Mouse (Mus musculus) spleen, postnatal 10 days (tissue): ENCODE measurements around the gene Nceh1.

ENCODE experiments used
- DNase-seq, 2 experiments: peaks; one replicate each; pipeline ENCODE4 v3.0.0; 2021 to 2022; ENCODE audit warnings: low spot score in 2 of 2

The Nceh1 gene

GRCm38 (mm10) chr3:27190865-27191264 is 8.1 kb downstream of the Nceh1 start:
- DNase-seq = no peak

DNA sequence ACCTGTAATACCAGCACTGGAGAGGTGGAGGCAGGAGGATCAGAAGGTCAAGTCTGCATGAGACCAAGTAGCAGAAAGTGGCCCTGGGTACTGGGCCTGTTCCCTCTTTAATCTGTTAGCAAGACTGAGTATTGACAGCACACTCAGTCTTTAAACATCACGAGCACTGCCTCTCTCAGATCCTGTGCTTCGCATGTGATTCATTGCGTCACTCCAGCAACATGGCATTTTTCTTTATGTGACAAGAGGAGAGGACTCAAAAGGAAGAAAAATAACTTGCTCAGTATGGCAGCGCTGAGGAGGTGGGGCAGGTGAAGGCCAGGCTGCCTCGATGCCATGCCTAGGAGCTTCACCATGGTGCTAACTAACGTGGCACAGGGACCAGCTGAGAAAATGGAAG is 9.1 kb downstream of the Nceh1 start:
- no peak for DNase-seq

DNA sequence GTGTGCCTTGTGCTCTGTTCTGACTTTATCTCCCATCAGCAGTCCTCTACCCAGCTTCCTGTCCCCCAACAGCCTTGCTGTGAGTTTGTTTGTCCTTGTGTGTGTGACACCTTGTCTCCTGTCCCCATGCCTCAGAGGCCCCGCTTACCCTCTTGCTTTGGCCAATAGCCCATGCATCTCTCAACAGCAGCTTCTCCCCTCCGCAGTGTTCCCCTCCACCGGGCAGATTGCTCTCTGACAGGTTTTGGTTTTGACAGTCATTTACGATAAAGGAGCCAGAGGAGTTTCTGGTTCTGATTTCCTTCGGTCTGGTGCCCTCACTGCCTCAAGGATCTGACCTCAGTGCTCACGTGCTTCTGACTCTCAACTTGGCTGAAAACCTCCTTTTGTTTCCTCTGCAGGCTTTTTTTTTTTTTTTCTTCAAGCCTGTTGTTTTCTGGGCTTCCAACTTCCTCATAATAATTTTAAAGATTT is 11.1 kb downstream of the Nceh1 start:
- DNase-seq = peak in 1 of 2 experiments; percentile 24

DNA sequence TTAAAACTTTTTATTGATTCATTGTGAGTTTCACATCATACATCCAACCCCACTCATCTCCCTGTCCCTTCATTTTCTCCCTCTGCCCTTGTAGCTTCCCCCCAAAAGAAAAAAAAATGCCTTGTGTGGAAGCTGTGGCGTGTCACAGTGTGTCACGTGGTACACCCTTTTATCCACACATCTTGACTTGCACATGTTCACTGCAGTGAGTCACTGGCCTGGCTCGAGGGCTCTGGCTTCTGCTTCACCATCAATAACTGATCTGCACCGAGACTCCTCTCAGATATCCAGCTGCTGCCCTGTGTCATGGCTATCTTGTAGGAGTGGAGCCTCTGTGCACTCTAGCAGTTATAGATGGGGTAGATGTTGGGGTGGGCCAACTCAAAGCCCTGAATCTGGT is 12.4 kb downstream of the Nceh1 start:
- no peak for DNase-seq

DNA sequence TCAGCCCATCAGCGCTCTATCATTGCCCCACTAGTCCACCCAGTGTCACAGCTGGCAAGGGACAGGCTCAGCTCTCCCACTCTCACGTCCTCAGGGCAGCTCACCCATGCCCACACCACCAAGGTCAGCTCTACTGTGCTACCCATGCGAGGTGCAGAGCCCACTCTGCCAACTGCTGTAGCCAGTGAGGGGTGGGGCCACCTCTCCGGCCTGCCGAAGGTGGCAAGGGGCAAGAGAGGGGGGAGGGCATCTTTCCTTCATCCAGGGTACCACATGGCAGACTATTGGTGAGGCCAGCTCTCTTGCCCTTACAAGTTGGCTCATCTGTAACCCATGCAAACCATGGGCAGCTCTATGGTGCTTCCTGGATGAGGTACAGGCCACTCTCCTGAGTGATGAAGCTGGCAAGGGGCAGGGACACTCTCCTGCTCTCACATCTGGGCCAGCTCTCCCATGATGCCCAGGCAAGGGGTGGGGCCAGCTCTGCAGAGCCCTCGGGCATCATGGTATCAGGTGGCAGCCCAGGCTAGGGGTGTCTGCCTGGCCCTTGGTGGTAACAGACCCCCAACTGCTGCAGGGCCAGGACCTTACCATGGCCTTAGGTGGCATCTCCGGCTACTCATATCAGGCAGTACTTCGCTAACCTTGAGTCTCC is 12.9 kb downstream of the Nceh1 start:
- DNase-seq = no peak

DNA sequence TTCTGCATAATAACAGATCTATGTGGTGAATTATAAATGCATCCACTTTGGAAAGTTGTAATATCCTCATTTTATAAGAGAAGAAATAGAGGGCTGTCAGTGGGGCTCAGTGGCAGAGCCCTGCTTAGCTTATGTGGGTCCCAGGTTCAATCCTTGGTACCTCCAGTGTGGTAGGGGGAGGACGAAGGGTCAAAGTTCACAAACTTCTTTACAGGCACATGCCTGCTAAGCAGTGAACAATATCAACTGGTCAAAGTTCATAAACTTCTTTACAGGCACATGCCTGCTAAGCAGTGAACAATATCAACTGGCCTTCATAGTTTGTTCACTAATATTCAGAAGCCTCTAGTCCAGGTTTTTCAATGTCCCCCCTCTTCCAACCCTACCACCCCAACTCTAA is 13.8 kb downstream of the Nceh1 start:
- no peak for DNase-seq

GRCm38 (mm10) chr3:27197816-27198215 is 15.1 kb downstream of the Nceh1 start:
- DNase-seq = no peak

DNA sequence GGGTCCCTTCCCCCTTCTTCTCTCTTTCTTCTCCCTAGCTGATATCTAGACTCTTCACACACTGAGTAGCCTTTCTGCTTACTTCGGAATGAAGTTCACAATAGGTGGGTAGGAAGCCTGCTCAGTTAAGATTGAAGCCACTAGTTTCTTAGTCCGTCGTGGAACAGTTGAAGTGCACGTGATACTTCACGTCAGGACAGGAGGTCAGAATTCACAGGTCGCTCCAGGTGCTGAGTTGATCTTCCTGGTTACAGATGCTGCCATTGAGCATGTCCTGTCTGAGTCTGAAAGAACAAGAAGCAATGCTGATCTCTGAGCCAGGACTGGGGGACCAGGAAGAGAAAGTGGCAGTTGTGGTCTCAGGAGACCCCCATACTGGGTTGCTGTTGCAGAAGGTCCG is 16.4 kb downstream of the Nceh1 start:
- no peak for DNase-seq

DNA sequence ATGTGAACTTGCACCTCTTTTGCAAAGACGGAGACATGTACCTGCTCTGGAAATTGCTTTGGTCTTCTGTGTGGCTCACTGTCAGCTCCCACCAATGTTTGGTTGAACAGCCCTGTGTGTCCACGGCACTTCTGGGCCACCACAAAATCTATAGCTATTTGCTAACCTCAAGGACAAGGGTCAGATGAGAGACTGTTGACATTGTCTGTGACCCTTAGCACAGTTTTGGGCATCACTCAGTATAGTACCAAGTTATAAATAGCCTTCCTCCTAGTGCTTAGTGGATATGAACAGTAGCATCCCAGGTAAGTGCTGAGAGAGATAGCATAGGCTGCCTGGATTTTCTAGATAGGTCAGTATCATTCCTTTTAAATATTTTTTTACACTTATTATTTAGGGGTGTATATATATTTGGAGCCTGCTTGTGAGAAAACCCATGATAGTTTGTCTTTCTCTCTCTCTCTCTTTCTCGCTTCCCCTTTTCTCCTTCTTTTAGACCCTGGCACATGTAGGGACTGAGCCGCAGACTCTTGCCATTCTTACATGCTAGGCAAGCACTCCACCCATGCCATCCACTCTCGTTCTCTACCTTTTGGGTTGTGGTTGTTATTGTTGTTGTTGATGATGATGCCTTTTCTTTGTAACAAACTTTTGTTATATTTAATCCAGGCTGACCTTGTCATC is 19.1 kb downstream of the Nceh1 start:
- DNase-seq = no peak

- no peak for DNase-seq
These were observed 22.3 kb downstream of the Nceh1 start for GRCm38 (mm10) chr3:27205068-27205467.

DNA sequence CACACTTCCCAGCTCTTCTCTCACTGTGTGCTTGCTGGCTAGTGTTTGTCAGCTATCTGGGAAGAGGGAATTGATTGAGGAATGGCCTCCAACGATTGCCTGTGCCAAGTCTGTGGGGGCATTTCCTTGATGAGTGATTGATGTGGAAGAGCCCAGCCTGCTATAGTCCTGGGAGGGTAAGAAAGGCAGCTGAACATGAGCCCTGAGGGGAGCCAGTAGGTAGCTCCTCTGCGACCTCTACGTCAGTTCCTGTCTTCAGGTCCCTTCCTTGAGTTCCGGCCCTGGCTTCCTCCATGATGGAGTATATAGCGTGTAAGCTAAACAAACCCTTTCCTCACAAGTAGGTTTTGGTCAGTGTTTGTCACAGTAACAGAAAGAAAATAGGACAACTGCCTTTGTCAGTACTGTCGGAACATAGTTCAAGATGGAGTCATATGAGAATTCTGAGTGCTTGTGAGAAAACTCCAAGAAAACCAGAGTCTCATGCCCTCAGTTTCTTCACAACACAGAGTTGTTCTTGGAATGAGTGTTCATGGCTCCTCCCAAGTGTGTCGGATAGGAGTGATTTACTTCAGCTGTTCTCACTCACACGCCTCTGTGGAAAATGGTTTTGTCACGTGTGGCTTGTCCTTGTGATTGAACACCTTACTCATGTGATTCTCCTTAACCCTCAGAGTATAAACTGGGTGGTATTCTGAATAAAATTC is 22.9 kb downstream of the Nceh1 start:
- no peak for DNase-seq

DNA sequence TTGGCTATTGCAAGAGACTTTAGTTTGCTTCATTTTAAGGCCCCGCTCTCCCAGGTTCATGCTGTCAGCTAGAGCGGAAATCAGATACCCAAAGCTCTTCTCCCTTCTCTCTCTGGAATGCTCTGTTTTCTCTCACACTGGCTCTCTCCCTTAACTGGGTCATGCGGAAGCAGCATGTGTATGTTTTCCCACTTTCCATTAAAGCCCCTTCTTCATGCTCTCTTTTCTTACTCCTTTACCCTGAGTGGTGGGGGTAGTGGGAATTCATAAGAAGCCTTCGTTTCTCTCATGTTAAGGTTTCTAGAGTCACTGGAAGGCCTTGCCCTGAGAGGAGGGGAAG is 23.4 kb downstream of the Nceh1 start:
- no peak for DNase-seq

DNA sequence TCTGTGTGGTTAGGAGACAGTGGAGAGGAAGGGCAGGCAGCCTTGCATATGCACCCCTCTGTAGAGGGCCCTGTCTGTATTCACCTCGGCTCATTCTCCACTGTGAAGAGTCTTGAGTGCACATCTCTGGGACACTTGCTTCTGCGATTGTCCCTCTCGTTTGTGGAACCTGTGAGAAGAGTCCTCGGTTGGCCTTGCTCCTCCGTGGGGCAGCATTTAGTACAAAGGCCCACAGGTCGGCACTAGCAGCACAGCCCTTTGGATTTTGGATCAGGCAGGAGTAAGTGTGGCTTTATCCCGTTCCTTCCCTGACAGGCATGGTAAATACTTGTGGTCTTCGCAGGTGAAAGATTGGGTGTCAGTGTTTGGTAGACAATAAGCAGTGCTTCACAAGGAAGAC is 23.8 kb downstream of the Nceh1 start:
- DNase-seq = no peak

GRCm38 (mm10) chr3:27209707-27210106 is 26.9 kb downstream of the Nceh1 start:
- DNase-seq = no peak

- DNase-seq = no peak
These were observed 27.5 kb downstream of the Nceh1 start for GRCm38 (mm10) chr3:27210271-27210670.

DNA sequence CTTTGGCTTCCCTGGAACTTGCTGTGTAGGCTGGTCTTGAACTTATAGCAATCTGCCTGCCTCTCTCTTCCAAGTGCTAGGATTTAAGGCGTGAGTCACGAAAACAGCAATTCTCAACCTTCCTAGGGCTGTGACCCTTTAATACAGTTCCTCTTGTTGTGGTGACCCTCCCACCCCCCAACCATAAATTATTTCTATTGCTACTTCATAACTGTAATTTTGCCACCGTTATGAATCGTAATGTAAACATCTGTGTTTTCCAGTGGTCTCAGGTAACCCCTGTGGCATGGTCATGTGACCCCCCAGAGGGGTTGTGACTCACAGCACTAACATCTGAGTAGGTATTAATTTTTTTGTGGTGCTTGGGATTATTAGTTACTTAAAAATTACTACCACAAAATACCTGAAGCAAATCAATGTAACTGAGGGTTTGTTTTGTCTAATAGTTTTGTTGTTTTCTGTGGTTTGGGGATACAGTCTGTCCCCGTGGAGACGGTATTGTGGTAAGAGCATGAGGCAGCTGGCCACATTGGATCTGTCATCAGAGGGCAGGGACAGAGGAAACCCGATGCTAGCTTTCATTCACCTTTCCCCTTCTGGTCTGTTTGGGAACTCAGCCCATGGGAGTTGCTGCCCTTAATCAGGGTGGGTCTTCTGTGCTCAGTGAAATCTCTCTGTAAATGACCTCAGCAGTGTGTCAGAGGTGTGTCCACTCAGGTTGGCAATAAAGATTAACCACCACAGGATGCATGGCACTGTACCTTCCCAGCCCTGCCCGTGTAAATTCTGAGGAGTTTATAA is 31.5 kb downstream of the Nceh1 start:
- no peak for DNase-seq

- no peak for DNase-seq
These were observed 34.6 kb downstream of the Nceh1 start for GRCm38 (mm10) chr3:27217331-27217730.

DNA sequence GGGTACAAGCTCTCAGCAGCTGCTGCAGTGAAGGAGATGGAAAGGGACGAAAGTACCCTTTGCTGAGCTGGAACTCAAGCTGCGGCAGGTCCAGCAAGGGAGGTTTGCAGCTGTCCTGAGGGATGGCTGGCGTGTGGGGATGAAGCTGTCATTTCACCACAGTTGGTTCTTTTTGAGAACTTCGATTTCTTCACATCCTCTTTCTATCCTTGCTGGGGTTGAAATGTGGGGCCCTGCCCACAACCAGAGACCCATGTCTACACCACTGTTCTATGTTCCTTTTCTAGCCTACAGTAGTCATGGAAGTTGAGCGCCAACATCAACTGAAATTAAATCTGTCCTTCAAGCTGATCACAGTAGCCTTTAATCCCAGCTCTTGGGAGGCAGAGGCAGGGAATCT is 35.8 kb downstream of the Nceh1 start:
- DNase-seq = no peak

GRCm38 (mm10) chr3:27222052-27222451 is 39.3 kb downstream of the Nceh1 start:
- no peak for DNase-seq

- DNase-seq = no peak
These were observed 39.7 kb downstream of the Nceh1 start for GRCm38 (mm10) chr3:27222488-27222887.

- DNase-seq = no peak
These were observed 45.1 kb downstream of the Nceh1 start for GRCm38 (mm10) chr3:27227629-27228453.
